Mouse (Mus musculus): Measurements from ENCODE around the gene Xlr5a. TPM values are rescaled to one million over a fixed set of nuclear protein-coding genes. Genes with fewer than 3 reads are reported as not detected.
"Not testable (repeated sequence)": the region's sequence is repeated elsewhere in the genome, so short reads cannot be mapped to it uniquely, and the experiment has no call there.

The Xlr5a gene
- polyA plus RNA-seq, 2 experiments = not detected

DNA sequence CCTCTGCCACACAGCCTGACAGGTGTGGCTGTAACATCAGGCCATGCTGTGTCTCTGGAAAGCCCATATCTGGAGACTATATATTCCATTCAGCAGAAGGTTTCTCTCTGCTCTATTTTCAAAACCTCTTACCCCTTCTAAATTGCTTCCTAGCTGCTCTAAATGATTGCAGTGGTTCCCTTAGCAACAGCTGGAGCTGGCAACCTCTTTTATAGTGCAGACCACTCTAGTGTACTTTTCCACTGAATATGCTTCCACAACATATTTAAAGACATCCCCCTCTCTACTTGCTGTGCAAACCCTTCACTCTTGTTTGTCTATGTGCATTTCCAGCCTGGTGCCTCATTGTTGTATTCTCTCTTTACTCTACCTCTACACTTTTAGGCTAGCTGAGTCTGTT lies 40.8 kb upstream of the Xlr5a start:
- TF ChIP-seq CTCF (IDR thresholded peaks at IDR 0.05; ENCODE audit: low read depth) = no peak
- TF ChIP-seq EP300 (IDR thresholded peaks at IDR 0.05; ENCODE audit: low read depth) = no peak
- no peaks in the 10 kb centered on the region for H3K9me3 ChIP-seq (ENCODE audit: control insufficient read depth, low read length)
- ATAC-seq (ENCODE audit: insufficient read depth) (no peak), DNase-seq (ENCODE audit: low read depth in 3 of 3, low spot score in 3 of 3) (no peak)
- no peaks in the 10 kb centered on the region for H3K4me1 ChIP-seq (replicated peaks; ENCODE audit: control insufficient read depth in 2 of 2, insufficient read depth in 2 of 2, low read length in 1 of 2)
- no peaks in the 10 kb centered on the region for H3K36me3 ChIP-seq (replicated peaks; ENCODE audit: control insufficient read depth, insufficient read depth, low read depth)
- no peak overlapping the region for H3K27ac ChIP-seq
- no peaks in the 10 kb centered on the region for H3K27me3 ChIP-seq (ENCODE audit: control insufficient read depth, insufficient read depth, low read length)
- H3K4me3 ChIP-seq (ENCODE audit: insufficient read depth in 1 of 2, low read depth in 2 of 2, low read length in 2 of 2) = no peak overlapping the region
- H3K4me2 ChIP-seq (ENCODE audit: low read depth) = no peak overlapping the region
- H3K9ac ChIP-seq (replicated peaks) = no peak overlapping the region

- Histone ChIP-seq H3K4me3 (ENCODE audit: insufficient read depth in 1 of 2, low read depth in 2 of 2, low read length in 2 of 2) (no peak overlapping the region), H3K36me3 (replicated peaks; ENCODE audit: control insufficient read depth, insufficient read depth, low read depth) (no peaks in the 10 kb centered on the region), H3K9ac (replicated peaks) (no peak overlapping the region), H3K27me3 (ENCODE audit: control insufficient read depth, insufficient read depth, low read length) (no peaks in the 10 kb centered on the region), H3K4me1 (replicated peaks; ENCODE audit: control insufficient read depth in 2 of 2, insufficient read depth in 2 of 2, low read length in 1 of 2) (no peaks in the 10 kb centered on the region), H3K27ac (no peak overlapping the region), H3K4me2 (ENCODE audit: low read depth) (no peak overlapping the region), H3K9me3 (ENCODE audit: control insufficient read depth, low read length) (no peaks in the 10 kb centered on the region)
- DNase-seq (ENCODE audit: low read depth in 3 of 3, low spot score in 3 of 3) (no peak), ATAC-seq (ENCODE audit: insufficient read depth) (no peak)
- 39% methylated on average over 2 of the region's 2 CpGs for WGBS (ENCODE audit: insufficient replicate concordance)
- TF ChIP-seq EP300 (IDR thresholded peaks at IDR 0.05; ENCODE audit: low read depth) = no peak
Observed at GRCm38 (mm10) chrX:73327215-73327614, 34.4 kb upstream of the Xlr5a start.

GRCm38 (mm10) chrX:73321029-73321428 lies 28.3 kb upstream of the Xlr5a start:
- 50% methylated on average over 3 of the region's 3 CpGs for WGBS (ENCODE audit: insufficient replicate concordance)
- no peak for ATAC-seq (ENCODE audit: insufficient read depth)

GRCm38 (mm10) chrX:73312522-73312921 lies 19.7 kb upstream of the Xlr5a start:
- no peak for ATAC-seq (ENCODE audit: insufficient read depth)
- H3K27me3 ChIP-seq (ENCODE audit: control insufficient read depth, insufficient read depth, low read length) = no peaks in the 10 kb centered on the region
- TF ChIP-seq EP300 (IDR thresholded peaks at IDR 0.05; ENCODE audit: low read depth) (no peak), CTCF (IDR thresholded peaks at IDR 0.05; ENCODE audit: low read depth) (peak; percentile 34; the same call in 1 of the 2 replicates)
- DNase-seq (ENCODE audit: low read depth in 3 of 3, low spot score in 3 of 3) = peak in 2 of 3 experiments; percentile 1 to 9
- 18% methylated on average over 3 of the region's 3 CpGs for WGBS (ENCODE audit: insufficient replicate concordance)
- H3K4me3 ChIP-seq (ENCODE audit: insufficient read depth in 1 of 2, low read depth in 2 of 2, low read length in 2 of 2) = no peak overlapping the region
- no peaks in the 10 kb centered on the region for H3K36me3 ChIP-seq (replicated peaks; ENCODE audit: control insufficient read depth, insufficient read depth, low read depth)
- H3K4me1 ChIP-seq (replicated peaks; ENCODE audit: control insufficient read depth in 2 of 2, insufficient read depth in 2 of 2, low read length in 1 of 2) = no peaks in the 10 kb centered on the region
- H3K9me3 ChIP-seq (ENCODE audit: control insufficient read depth, low read length) = no peaks in the 10 kb centered on the region
- H3K4me2 ChIP-seq (ENCODE audit: low read depth) = no peak overlapping the region
- H3K9ac ChIP-seq (replicated peaks) = no peak overlapping the region
- no peak overlapping the region for H3K27ac ChIP-seq

More at GRCm38 (mm10) chrX:73321029-73321428, 28.3 kb upstream of the Xlr5a start:
- no peaks in the 10 kb centered on the region for H3K4me1 ChIP-seq (replicated peaks; ENCODE audit: control insufficient read depth in 2 of 2, insufficient read depth in 2 of 2, low read length in 1 of 2)
- no peaks in the 10 kb centered on the region for H3K27me3 ChIP-seq (ENCODE audit: control insufficient read depth, insufficient read depth, low read length)
- no peak overlapping the region for H3K4me2 ChIP-seq (ENCODE audit: low read depth)
- TF ChIP-seq EP300 (IDR thresholded peaks at IDR 0.05; ENCODE audit: low read depth) (no peak), CTCF (IDR thresholded peaks at IDR 0.05; ENCODE audit: low read depth) (no peak)
- no peak for DNase-seq (ENCODE audit: low read depth in 3 of 3, low spot score in 3 of 3)
- no peaks in the 10 kb centered on the region for H3K9me3 ChIP-seq (ENCODE audit: control insufficient read depth, low read length)
- H3K27ac ChIP-seq = no peak overlapping the region
- H3K9ac ChIP-seq (replicated peaks) = no peak overlapping the region
- no peak overlapping the region for H3K4me3 ChIP-seq (ENCODE audit: insufficient read depth in 1 of 2, low read depth in 2 of 2, low read length in 2 of 2)
- no peaks in the 10 kb centered on the region for H3K36me3 ChIP-seq (replicated peaks; ENCODE audit: control insufficient read depth, insufficient read depth, low read depth)

- H3K27me3 ChIP-seq (ENCODE audit: control insufficient read depth, insufficient read depth, low read length); H3K36me3 ChIP-seq (replicated peaks; ENCODE audit: control insufficient read depth, insufficient read depth, low read depth); H3K4me2 ChIP-seq (ENCODE audit: low read depth); H3K4me1 ChIP-seq (replicated peaks; ENCODE audit: control insufficient read depth in 2 of 2, insufficient read depth in 2 of 2, low read length in 1 of 2); H3K9me3 ChIP-seq (ENCODE audit: control insufficient read depth, low read length); H3K4me3 ChIP-seq (ENCODE audit: insufficient read depth in 1 of 2, low read depth in 2 of 2, low read length in 2 of 2); DNase-seq (ENCODE audit: low read depth in 3 of 3, low spot score in 3 of 3); H3K9ac ChIP-seq (replicated peaks); H3K27ac ChIP-seq; ATAC-seq (ENCODE audit: insufficient read depth): not testable (repeated sequence)
- WGBS (ENCODE audit: insufficient replicate concordance) = 47% methylated on average over 7 of the region's 10 CpGs
Observed at GRCm38 (mm10) chrX:73295745-73296144, 3.0 kb upstream of the Xlr5a start.

DNA sequence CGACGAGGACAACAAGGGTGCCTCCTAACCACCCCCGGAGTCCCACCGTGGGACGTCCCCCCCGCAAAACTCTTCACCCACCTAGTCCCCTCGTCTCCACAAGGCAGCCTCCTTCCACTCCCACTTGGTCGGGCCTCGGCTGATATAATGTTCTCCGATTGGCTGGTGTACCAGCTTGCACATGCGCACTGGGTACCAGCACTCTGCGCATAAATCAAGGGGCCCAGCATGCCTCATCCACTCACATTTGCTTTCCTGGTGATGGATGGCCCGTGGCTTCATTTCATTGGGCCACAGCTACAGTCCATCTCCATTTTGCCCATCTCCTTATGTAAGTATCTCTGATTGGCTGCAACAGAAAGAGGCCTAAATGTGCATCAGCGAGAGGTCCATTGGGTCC lies 27.5 kb downstream of the Xlr5a start, which contains the start of gene Xlr3c:
Gene Xlr3c, minus strand, starts transcription at position 121 of the 400 bp plus-strand sequence.
- H3K27me3 ChIP-seq (ENCODE audit: control insufficient read depth, insufficient read depth, low read length); H3K4me1 ChIP-seq (replicated peaks; ENCODE audit: control insufficient read depth in 2 of 2, insufficient read depth in 2 of 2, low read length in 1 of 2); H3K36me3 ChIP-seq (replicated peaks; ENCODE audit: control insufficient read depth, insufficient read depth, low read depth); H3K9ac ChIP-seq (replicated peaks); DNase-seq (ENCODE audit: low read depth in 3 of 3, low spot score in 3 of 3); ATAC-seq (ENCODE audit: insufficient read depth); H3K4me3 ChIP-seq (ENCODE audit: insufficient read depth in 1 of 2, low read depth in 2 of 2, low read length in 2 of 2); H3K9me3 ChIP-seq (ENCODE audit: control insufficient read depth, low read length); H3K27ac ChIP-seq; H3K4me2 ChIP-seq (ENCODE audit: low read depth): not testable (repeated sequence)
- 67% methylated on average over 14 of the region's 14 CpGs for WGBS (ENCODE audit: insufficient replicate concordance)

GRCm38 (mm10) chrX:73262428-73262827 lies 30.3 kb downstream of the Xlr5a start:
- not testable (repeated sequence) for H3K4me1 ChIP-seq (replicated peaks; ENCODE audit: control insufficient read depth in 2 of 2, insufficient read depth in 2 of 2, low read length in 1 of 2); H3K4me2 ChIP-seq (ENCODE audit: low read depth); H3K9me3 ChIP-seq (ENCODE audit: control insufficient read depth, low read length); H3K27ac ChIP-seq; H3K27me3 ChIP-seq (ENCODE audit: control insufficient read depth, insufficient read depth, low read length); H3K36me3 ChIP-seq (replicated peaks; ENCODE audit: control insufficient read depth, insufficient read depth, low read depth); ATAC-seq (ENCODE audit: insufficient read depth); H3K9ac ChIP-seq (replicated peaks); DNase-seq (ENCODE audit: low read depth in 3 of 3, low spot score in 3 of 3); H3K4me3 ChIP-seq (ENCODE audit: insufficient read depth in 1 of 2, low read depth in 2 of 2, low read length in 2 of 2)
- WGBS (ENCODE audit: insufficient replicate concordance) = 61% methylated on average over 1 of the region's 2 CpGs

- not testable (repeated sequence) for H3K4me2 ChIP-seq (ENCODE audit: low read depth); H3K9me3 ChIP-seq (ENCODE audit: control insufficient read depth, low read length); H3K9ac ChIP-seq (replicated peaks); H3K27ac ChIP-seq; H3K4me1 ChIP-seq (replicated peaks; ENCODE audit: control insufficient read depth in 2 of 2, insufficient read depth in 2 of 2, low read length in 1 of 2); H3K4me3 ChIP-seq (ENCODE audit: insufficient read depth in 1 of 2, low read depth in 2 of 2, low read length in 2 of 2); H3K36me3 ChIP-seq (replicated peaks; ENCODE audit: control insufficient read depth, insufficient read depth, low read depth); DNase-seq (ENCODE audit: low read depth in 3 of 3, low spot score in 3 of 3); H3K27me3 ChIP-seq (ENCODE audit: control insufficient read depth, insufficient read depth, low read length); ATAC-seq (ENCODE audit: insufficient read depth)
- WGBS (ENCODE audit: insufficient replicate concordance) = 61% methylated on average over 13 of the region's 14 CpGs
Observed at GRCm38 (mm10) chrX:73242821-73243325, 49.9 kb downstream of the Xlr5a start, which contains the start of gene Xlr4c. Xlr4c (minus strand) TSS chrX:73243130.
